Mouse (Mus musculus): ENCODE results near the gene Pxn. TPM values are rescaled to one million over a fixed set of nuclear protein-coding genes. Genes with fewer than 3 reads are reported as not detected.
"Not testable (repeated sequence)": the region's sequence is repeated elsewhere in the genome, so short reads cannot be mapped to it uniquely, and the experiment has no call there.

The Pxn gene
- total RNA-seq, 2 experiments from 2014 or later, result 30.9 to 41.9 TPM

- peak in 1 of 2 experiments; percentile 40 for DNase-seq (ENCODE audit: extremely low spot score in 1 of 2, low spot score in 1 of 2)
Measured at GRCm38 (mm10) chr5:115571086-115571485, 64.6 kb downstream of the Pxn start.

GRCm38 (mm10) chr5:115572679-115573535 lies 66.4 kb downstream of the Pxn start:
- no peak for DNase-seq (ENCODE audit: extremely low spot score in 1 of 2, low spot score in 1 of 2)

DNA sequence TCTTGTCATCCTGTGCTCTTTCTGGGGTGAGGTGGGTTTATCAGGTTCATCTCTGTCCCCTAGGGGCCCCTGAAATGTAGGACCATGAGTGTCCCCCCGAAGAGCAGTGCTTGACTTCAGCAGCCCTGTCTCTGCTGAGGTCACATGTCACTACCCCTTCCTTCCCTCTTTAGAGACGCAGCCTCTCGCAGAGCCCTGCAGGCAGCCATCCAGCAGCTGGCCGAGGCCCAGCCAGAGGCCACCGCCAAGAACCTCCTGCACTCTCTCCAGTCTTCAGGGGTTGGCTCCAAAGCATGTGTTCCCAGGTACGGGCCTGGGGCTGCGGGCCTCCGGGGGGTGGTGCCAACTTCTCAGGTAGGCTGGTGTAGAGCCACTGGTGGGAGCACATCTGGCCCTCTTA lies 68.5 kb downstream of the Pxn start:
- DNase-seq (ENCODE audit: extremely low spot score in 1 of 2, low spot score in 1 of 2), result peak in 1 of 2 experiments; percentile 45

DNA sequence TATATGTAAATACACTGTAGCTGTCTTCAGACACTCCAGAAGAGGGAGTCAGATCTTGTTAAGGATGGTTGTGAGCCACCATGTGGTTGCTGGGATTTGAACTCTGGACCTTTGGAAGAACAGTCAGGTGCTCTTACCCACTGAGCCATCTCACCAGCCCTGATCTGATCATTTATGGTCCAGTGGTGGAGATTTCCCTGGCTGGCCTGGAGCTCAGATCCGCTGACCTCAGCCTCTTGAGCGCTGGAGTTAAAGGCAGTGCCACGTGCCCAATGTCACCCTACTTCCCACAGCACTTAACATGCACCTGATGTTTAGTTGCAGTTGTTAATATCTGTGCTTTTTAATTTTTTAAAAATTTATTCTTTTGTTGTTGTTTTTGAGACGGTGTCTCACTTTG lies 71.2 kb downstream of the Pxn start:
- DNase-seq (ENCODE audit: extremely low spot score in 1 of 2, low spot score in 1 of 2), result not testable (repeated sequence)

GRCm38 (mm10) chr5:115578922-115579321 lies 72.4 kb downstream of the Pxn start:
- DNase-seq (ENCODE audit: extremely low spot score in 1 of 2, low spot score in 1 of 2), result no peak

- no peak for DNase-seq (ENCODE audit: extremely low spot score in 1 of 2, low spot score in 1 of 2)
Measured at GRCm38 (mm10) chr5:115579363-115579762, 72.9 kb downstream of the Pxn start.

DNA sequence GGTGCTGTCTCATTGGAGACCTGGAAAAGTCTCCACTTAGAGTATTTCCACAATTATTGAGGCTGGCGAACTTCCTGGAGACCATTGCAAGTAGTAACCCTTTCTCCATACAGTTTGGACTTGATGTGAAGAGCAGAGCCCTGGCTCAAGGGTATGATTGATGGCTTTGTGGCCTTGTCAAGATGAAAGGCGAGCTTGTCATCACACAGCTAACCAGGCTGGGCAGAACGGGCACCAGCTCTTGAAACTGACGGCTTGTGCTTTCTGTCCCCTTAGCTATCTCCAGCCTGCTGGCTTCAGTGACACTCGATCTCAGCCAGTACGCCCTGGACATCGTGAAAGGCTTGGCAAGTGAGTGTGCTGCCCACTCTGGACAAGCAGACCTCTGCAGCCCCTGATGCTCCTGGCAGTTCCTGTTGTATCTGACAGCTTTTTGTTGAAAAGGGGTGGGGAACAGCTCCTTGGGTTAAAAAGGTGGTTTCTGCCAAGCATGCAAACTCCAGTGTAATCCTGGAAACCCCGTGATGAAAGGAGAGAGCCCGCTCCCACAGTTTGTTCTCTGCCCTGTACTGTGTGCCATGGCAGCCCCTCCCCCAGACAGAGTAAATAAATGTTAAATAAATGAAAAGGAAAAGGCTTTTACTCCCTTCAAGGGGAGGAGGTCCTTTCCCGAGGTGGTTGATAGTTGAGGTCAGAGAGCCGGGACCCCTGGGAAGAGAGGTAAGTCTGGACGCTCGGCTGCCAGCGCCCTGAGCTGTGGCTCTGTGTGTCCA lies 73.9 kb downstream of the Pxn start:
- DNase-seq (ENCODE audit: extremely low spot score in 1 of 2, low spot score in 1 of 2), result no peak

GRCm38 (mm10) chr5:115581662-115582061 lies 75.2 kb downstream of the Pxn start:
- DNase-seq (ENCODE audit: extremely low spot score in 1 of 2, low spot score in 1 of 2), result no peak

DNA sequence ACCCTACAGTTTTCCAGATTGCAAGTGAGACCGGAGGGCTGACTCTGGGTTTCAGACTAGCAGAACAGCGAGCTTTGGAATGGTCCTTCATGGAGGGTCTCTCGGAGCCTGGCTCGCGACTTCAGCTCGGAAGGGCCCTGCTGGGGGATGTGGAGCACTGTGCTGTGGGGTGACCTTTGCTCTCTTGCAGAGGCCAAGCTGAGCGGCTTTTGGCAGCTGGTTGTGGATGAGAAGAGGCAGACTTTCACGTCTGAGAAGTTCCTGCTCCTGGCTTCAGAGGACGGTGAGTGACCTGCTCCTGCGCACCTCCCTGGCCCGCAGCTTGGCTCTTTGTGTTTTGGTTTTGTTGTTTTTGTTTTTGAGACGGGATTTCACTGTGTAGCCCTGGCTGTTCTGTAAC lies 79.1 kb downstream of the Pxn start:
- DNase-seq (ENCODE audit: extremely low spot score in 1 of 2, low spot score in 1 of 2), result no peak

DNA sequence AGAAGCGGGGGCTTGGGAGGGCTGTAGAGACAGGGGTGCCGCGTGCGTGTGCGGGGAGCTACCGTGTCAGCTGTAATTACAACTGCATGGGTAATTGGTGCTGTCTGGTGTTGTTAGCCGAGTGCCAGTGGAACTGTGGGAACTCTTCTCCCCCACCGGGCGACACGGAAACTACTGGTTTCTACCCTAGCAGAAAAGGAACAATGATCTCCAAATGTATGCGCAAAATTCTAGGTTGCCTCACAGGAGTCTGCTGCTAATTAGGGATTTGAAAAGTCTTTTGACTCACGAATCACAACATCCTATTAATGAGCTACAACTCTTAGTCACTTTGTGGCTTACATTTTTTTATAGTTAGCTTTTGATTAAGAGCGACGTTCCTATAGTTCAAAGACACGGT lies 79.7 kb downstream of the Pxn start:
- no peak for DNase-seq (ENCODE audit: extremely low spot score in 1 of 2, low spot score in 1 of 2)

- DNase-seq (ENCODE audit: extremely low spot score in 1 of 2, low spot score in 1 of 2), result no peak
Measured at GRCm38 (mm10) chr5:115586780-115587179, 80.3 kb downstream of the Pxn start.

GRCm38 (mm10) chr5:115591028-115591427 lies 84.6 kb downstream of the Pxn start:
- no peak for DNase-seq (ENCODE audit: extremely low spot score in 1 of 2, low spot score in 1 of 2)

GRCm38 (mm10) chr5:115591506-115591905 lies 85.0 kb downstream of the Pxn start:
- no peak for DNase-seq (ENCODE audit: extremely low spot score in 1 of 2, low spot score in 1 of 2)

DNA sequence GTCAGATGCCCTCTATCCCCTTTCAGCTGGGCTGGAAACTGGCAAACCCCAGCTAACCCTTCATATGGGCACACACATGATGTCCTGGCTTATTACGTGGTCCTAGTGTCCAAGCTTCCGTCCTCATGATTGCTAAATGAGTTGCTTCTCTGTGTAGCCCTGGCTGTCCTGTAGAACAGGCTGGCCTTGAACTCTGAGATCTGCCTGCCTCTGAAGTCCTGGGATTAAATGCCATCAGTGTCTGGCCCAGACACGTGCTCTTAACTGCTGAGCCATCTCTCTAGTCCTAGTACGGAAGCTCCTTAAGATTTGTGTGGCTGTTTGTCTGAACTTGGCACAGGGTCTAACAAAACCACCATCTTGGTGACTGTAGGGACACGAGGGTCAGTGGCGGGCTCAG lies 97.1 kb downstream of the Pxn start:
- DNase-seq (ENCODE audit: extremely low spot score in 1 of 2, low spot score in 1 of 2), result no peak

Small RNAs within 50 kb of the gene (microRNA-seq; reads per million reads assigned to microRNA genes)
- 0.92 to 1.2 reads per million in 2 experiments for gene Mir7029

Other genes with a start within 250 kb of the Pxn start
- gene Rnf10, start 233.8 kb upstream of the Pxn start, total RNA-seq (2021), result 100 to 1,000 TPM; 252 to 257 TPM
- gene Coq5, start 227.0 kb upstream of the Pxn start, total RNA-seq (2021), result 10 to 100 TPM; 38.5 to 42.8 TPM
- gene Dynll1, start 205.7 kb upstream of the Pxn start, total RNA-seq (2021), result 100 to 1,000 TPM; 799 to 873 TPM
- gene Srsf9, start 179.5 kb upstream of the Pxn start, total RNA-seq (2021), result 10 to 100 TPM; 79.8 to 90.6 TPM
- 10 to 100 TPM; 21.5 to 24.4 TPM for gene Gatc, start 165.5 kb upstream of the Pxn start, total RNA-seq (2021)
- gene Triap1, start 165.5 kb upstream of the Pxn start, total RNA-seq (2021), result 10 to 100 TPM; 22.9 to 28.6 TPM
- gene Cox6a1, start 157.7 kb upstream of the Pxn start, total RNA-seq (2021), result 100 to 1,000 TPM; 814 to 862 TPM
- gene Msi1, start 77.1 kb upstream of the Pxn start, total RNA-seq (2021), result 10 to 100 TPM; 52.5 to 57.1 TPM
- gene Pla2g1b, start 40.4 kb upstream of the Pxn start, total RNA-seq (2021), result not detected
- gene Sirt4, start 22.0 kb upstream of the Pxn start, total RNA-seq (2021), result 10 to 100 TPM; 27.6 to 39.7 TPM
- 100 to 1,000 TPM; 251 to 264 TPM for gene Rplp0, start 52.8 kb downstream of the Pxn start, total RNA-seq (2021)
- 10 to 100 TPM; 65.8 to 79.7 TPM for gene Gcn1l1, start 58.6 kb downstream of the Pxn start, total RNA-seq (2021)
- 10 to 100 TPM; 87.5 to 96.9 TPM for gene Rab35, start 125.2 kb downstream of the Pxn start, total RNA-seq (2021)
- 100 to 1,000 TPM; 117 to 122 TPM for gene Bicdl1, start 224.9 kb downstream of the Pxn start, total RNA-seq (2021)